Mouse (Mus musculus) MEL (cell line): ENCODE measurements at regions not wholly inside any gene's neighbourhood (a gene's known extent, or its start where the extent isn't known, plus 50 kb on each side); places are given as distances from the start of the nearest gene placed in this dataset.

Experiments used
- DNase-seq: peaks from one replicate; pipeline ENCODE4 v3.0.0; 2011; ENCODE audit warnings: low read depth, low spot score
- H3K27ac ChIP-seq: 2 replicates; pipeline ENCODE4 v1.5.1; 2012; ENCODE audit warnings: low read depth, mild to moderate bottlenecking, control low read depth, low read length, moderate library complexity; ENCODE audit not compliant: control insufficient read depth
- H3K27me3 ChIP-seq, 2 experiments: fragments of 150-350 bp in 1 of 2; sonication (generic) in 1 of 2; 2 replicates each; pipeline ENCODE4 v1.6.1; 2012; ENCODE audit warnings: low read length in 2 of 2, mild to moderate bottlenecking in 2 of 2, improper control_type of control experiment in 1 of 2, moderate library complexity in 1 of 2; ENCODE audit not compliant: insufficient read depth in 2 of 2, control insufficient read depth in 1 of 2
- H3K36me3 ChIP-seq, 2 experiments: 2 replicates each; pipeline ENCODE4 v1.6.1; 2012 to 2014; ENCODE audit warnings: low read length in 2 of 2, improper control_type of control experiment in 1 of 2, inconsistent platforms in 1 of 2, mild to moderate bottlenecking in 1 of 2; ENCODE audit not compliant: insufficient read depth in 2 of 2, control insufficient read depth in 1 of 2
- H3K4me1 ChIP-seq, 2 experiments: fragments of 150-350 bp in 1 of 2; sonication (generic) in 1 of 2; 2 replicates each; pipeline ENCODE4 v1.6.1; 2012; ENCODE audit warnings: low read length in 2 of 2, improper control_type of control experiment in 1 of 2, mild to moderate bottlenecking in 1 of 2; ENCODE audit not compliant: insufficient read depth in 2 of 2, control insufficient read depth in 1 of 2
- H3K4me3 ChIP-seq, 2 experiments: fragments of 150-350 bp in 1 of 2; sonication (generic) in 1 of 2; 2 replicates each; pipeline ENCODE4 v1.5.1; 2012; ENCODE audit warnings: low read depth in 2 of 2, low read length in 2 of 2, mild to moderate bottlenecking in 2 of 2, moderate library complexity in 2 of 2, control low read depth in 1 of 2, improper control_type of control experiment in 1 of 2; ENCODE audit not compliant: control insufficient read depth in 1 of 2, insufficient read depth in 1 of 2
- H3K79me2 ChIP-seq: 2 replicates; pipeline ENCODE4 v1.6.1; 2012; ENCODE audit warnings: mild to moderate bottlenecking, low read length, moderate library complexity; ENCODE audit not compliant: control insufficient read depth, poor library complexity, insufficient read depth
- H3K9ac ChIP-seq: 2 replicates; pipeline ENCODE4 v1.6.1; 2012; ENCODE audit warnings: low read depth, mild to moderate bottlenecking, control low read depth, low read length, moderate library complexity; ENCODE audit not compliant: control insufficient read depth, poor library complexity, severe bottlenecking
- H3K9me3 ChIP-seq: fragments of 150-350 bp; sonication (generic); replicated peaks from 2 replicates; pipeline ENCODE4 v1.6.1; 2012; ENCODE audit warnings: mild to moderate bottlenecking, low read length, improper control_type of control experiment, moderate library complexity; ENCODE audit not compliant: insufficient read depth
- BHLHE40 ChIP-seq: IDR thresholded peaks from 2 replicates; pipeline ENCODE4 v1.6.1; 2012; ENCODE audit warnings: low read depth, mild to moderate bottlenecking, inconsistent platforms, low read length, improper control_type of control experiment, borderline replicate concordance
- CHD2 ChIP-seq: IDR thresholded peaks from 2 replicates; pipeline ENCODE4 v1.6.1; 2011; ENCODE audit warnings: low read length, improper control_type of control experiment
- CTCF ChIP-seq, 3 experiments: IDR thresholded peaks in 2 of 3; conservative IDR thresholded peaks in 1 of 3; 2 replicates each; pipeline ENCODE4 v1.5.1; 2011 to 2012; ENCODE audit warnings: low read length in 3 of 3, low read depth in 2 of 3, mild to moderate bottlenecking in 2 of 3, improper control_type of control experiment in 1 of 3, inconsistent platforms in 1 of 3, mixed read lengths in 1 of 3, moderate library complexity in 1 of 3; ENCODE audit not compliant: control insufficient read depth in 1 of 3, insufficient read depth in 1 of 3, poor library complexity in 1 of 3, severe bottlenecking in 1 of 3
- ELF1 ChIP-seq: IDR thresholded peaks from 2 replicates; pipeline ENCODE4 v1.6.1; 2014; ENCODE audit warnings: low read depth, mild to moderate bottlenecking, inconsistent platforms, low read length, improper control_type of control experiment, moderate library complexity
- ETS1 ChIP-seq: IDR thresholded peaks from 2 replicates; pipeline ENCODE4 v1.6.1; 2012; ENCODE audit warnings: low read depth, mild to moderate bottlenecking, inconsistent platforms, low read length, improper control_type of control experiment, moderate library complexity
- GATA1 ChIP-seq: IDR thresholded peaks from 2 replicates; pipeline ENCODE4 v1.6.1; 2011; ENCODE audit warnings: low read depth, low read length, improper control_type of control experiment
- JUND ChIP-seq: IDR thresholded peaks from 2 replicates; pipeline ENCODE4 v1.6.1; 2011; ENCODE audit warnings: low read depth, mild to moderate bottlenecking, improper control_type of control experiment, low read length
- MAX ChIP-seq: IDR thresholded peaks from 2 replicates; pipeline ENCODE4 v1.6.1; 2011; ENCODE audit warnings: low read length, improper control_type of control experiment
- MAZ ChIP-seq: IDR thresholded peaks from 2 replicates; pipeline ENCODE4 v1.6.1; 2012; ENCODE audit warnings: low read depth, mild to moderate bottlenecking, inconsistent platforms, low read length, improper control_type of control experiment
- MYB ChIP-seq: IDR thresholded peaks from 2 replicates; pipeline ENCODE4 v1.6.1; 2011; ENCODE audit warnings: mild to moderate bottlenecking, low read depth, low read length, improper control_type of control experiment
- NELFE ChIP-seq: IDR thresholded peaks from 2 replicates; pipeline ENCODE4 v1.6.1; 2011; ENCODE audit warnings: low read depth, low read length, improper control_type of control experiment
- NRF1 ChIP-seq: IDR thresholded peaks from 2 replicates; pipeline ENCODE4 v1.6.1; 2014; ENCODE audit warnings: low read depth, mild to moderate bottlenecking, inconsistent platforms, low read length, improper control_type of control experiment, moderate library complexity; ENCODE audit not compliant: poor library complexity, insufficient read depth, severe bottlenecking
- POLR2A ChIP-seq, 2 experiments: IDR thresholded peaks; 2 replicates each; pipeline ENCODE4 v1.6.1; 2011 to 2012; ENCODE audit warnings: low read length in 2 of 2, mild to moderate bottlenecking in 2 of 2, control low read depth in 1 of 2, improper control_type of control experiment in 1 of 2, low read depth in 1 of 2, moderate library complexity in 1 of 2; ENCODE audit not compliant: control insufficient read depth in 1 of 2, insufficient read depth in 1 of 2, poor library complexity in 1 of 2
- POLR2AphosphoS2 ChIP-seq: IDR thresholded peaks from 2 replicates; pipeline ENCODE4 v1.6.1; 2011; ENCODE audit warnings: low read length, improper control_type of control experiment
- POLR2AphosphoS5 ChIP-seq: IDR thresholded peaks from 2 replicates; pipeline ENCODE4 v1.6.1; 2012; ENCODE audit warnings: low read depth, borderline replicate concordance, mild to moderate bottlenecking, inconsistent platforms, low read length, moderate library complexity, mixed read lengths
- RCOR1 ChIP-seq: IDR thresholded peaks from 2 replicates; pipeline ENCODE4 v1.6.1; 2012; ENCODE audit warnings: low read depth, mild to moderate bottlenecking, inconsistent platforms, low read length, improper control_type of control experiment
- SIN3A ChIP-seq: IDR thresholded peaks from 2 replicates; pipeline ENCODE4 v1.6.1; 2012; ENCODE audit warnings: low read length, improper control_type of control experiment, inconsistent platforms
- TAL1 ChIP-seq: IDR thresholded peaks from 2 replicates; pipeline ENCODE4 v1.6.1; 2012; ENCODE audit warnings: mild to moderate bottlenecking, inconsistent platforms, low read length, moderate library complexity, mixed read lengths
- TBP ChIP-seq: IDR thresholded peaks from 2 replicates; pipeline ENCODE4 v1.8.0; 2011; ENCODE audit warnings: low read depth, low read length, improper control_type of control experiment
- TCF12 ChIP-seq: IDR thresholded peaks from 2 replicates; pipeline ENCODE4 v1.6.1; 2014; ENCODE audit warnings: low read depth, mild to moderate bottlenecking, inconsistent platforms, low read length, improper control_type of control experiment, moderate library complexity
- UBTF ChIP-seq: IDR thresholded peaks from 2 replicates; pipeline ENCODE4 v1.6.1; 2012; ENCODE audit warnings: low read depth, mild to moderate bottlenecking, inconsistent platforms, low read length, improper control_type of control experiment, moderate library complexity, borderline replicate concordance; ENCODE audit not compliant: insufficient read depth
- USF2 ChIP-seq, 2 experiments: IDR thresholded peaks; 2 replicates each; pipeline ENCODE4 v1.6.1; 2011 to 2012; ENCODE audit warnings: improper control_type of control experiment in 2 of 2, low read length in 2 of 2, borderline replicate concordance in 1 of 2, inconsistent platforms in 1 of 2, low read depth in 1 of 2, mild to moderate bottlenecking in 1 of 2; ENCODE audit not compliant: insufficient read depth in 1 of 2
- ZKSCAN1 ChIP-seq: IDR thresholded peaks from 2 replicates; pipeline ENCODE4 v1.6.1; 2012; ENCODE audit warnings: low read depth, mild to moderate bottlenecking, inconsistent platforms, low read length, improper control_type of control experiment, moderate library complexity
- ZMIZ1 ChIP-seq: IDR thresholded peaks from 2 replicates; pipeline ENCODE4 v1.6.1; 2012; ENCODE audit warnings: low read depth, mild to moderate bottlenecking, inconsistent platforms, low read length, improper control_type of control experiment, moderate library complexity

- TF ChIP-seq SIN3A (no peak), CTCF (IDR thresholded peaks at IDR 0.05 in 2 of 3, conservative IDR thresholded peaks at IDR 0.05 in 1 of 3; ENCODE audit: control insufficient read depth in 1 of 3, insufficient read depth in 1 of 3, low read depth in 2 of 3, low read length in 3 of 3, poor library complexity in 1 of 3, severe bottlenecking in 1 of 3) (no peak), JUND (no peak), MAX (no peak), POLR2AphosphoS2 (no peak), TCF12 (no peak), RCOR1 (no peak), TBP (no peak), MAZ (no peak), GATA1 (no peak), NELFE (no peak), CHD2 (no peak), ELF1 (no peak), NRF1 (no peak), POLR2AphosphoS5 (no peak), ETS1 (no peak), MYB (no peak), TAL1 (no peak)
- Histone ChIP-seq H3K36me3 (no peaks in the 10 kb centered on the region), H3K4me1 (no peaks in the 10 kb centered on the region)
Measured at GRCm38 (mm10) chr9:61827721-61828120, 86.6 kb downstream of the Rplp1 start.

GRCm38 (mm10) chr9:61827014-61827413 lies 87.3 kb downstream of the Rplp1 start:
- Histone ChIP-seq H3K4me1 (no peaks in the 10 kb centered on the region), H3K4me3 (no peak overlapping the region), H3K9me3 (no peaks in the 10 kb centered on the region), H3K27ac (no peak overlapping the region), H3K9ac (no peak overlapping the region), H3K36me3 (no peaks in the 10 kb centered on the region), H3K27me3 (peaks cover 0 to 3% of the 10 kb centered on the region in 2 experiments; a peak in 2 of 4 replicates), H3K79me2 (no peaks in the 10 kb centered on the region)
- DNase-seq, result no peak
- TF ChIP-seq TBP (no peak), CTCF (IDR thresholded peaks at IDR 0.05 in 2 of 3, conservative IDR thresholded peaks at IDR 0.05 in 1 of 3; ENCODE audit: control insufficient read depth in 1 of 3, insufficient read depth in 1 of 3, low read depth in 2 of 3, low read length in 3 of 3, poor library complexity in 1 of 3, severe bottlenecking in 1 of 3) (no peak), UBTF (no peak), BHLHE40 (no peak), NELFE (no peak), MAZ (no peak), ELF1 (no peak), ZMIZ1 (no peak), USF2 (IDR thresholded peaks at IDR 0.05; ENCODE audit: borderline replicate concordance in 1 of 2, insufficient read depth in 1 of 2, low read depth in 1 of 2, low read length in 2 of 2) (no peak), MYB (no peak), ZKSCAN1 (no peak), TAL1 (no peak), TCF12 (no peak), POLR2A (IDR thresholded peaks at IDR 0.05; ENCODE audit: control insufficient read depth in 1 of 2, insufficient read depth in 1 of 2, low read depth in 1 of 2, low read length in 2 of 2, poor library complexity in 1 of 2) (no peak)

More at GRCm38 (mm10) chr9:61827721-61828120, 86.6 kb downstream of the Rplp1 start:
- Histone ChIP-seq H3K27ac (no peak overlapping the region), H3K27me3 (peaks cover 0 to 3% of the 10 kb centered on the region in 2 experiments; a peak in 2 of 4 replicates), H3K9me3 (no peaks in the 10 kb centered on the region), H3K9ac (no peak overlapping the region), H3K79me2 (no peaks in the 10 kb centered on the region), H3K4me3 (no peak overlapping the region)
- no peak for DNase-seq
